18 mouse cellular contexts compared by ENCODE assay signal in genomic region chr8:128489351-128489750, GRCm38 (mm10).
DNase-seq lines count a peak whose midpoint lies in the region; ATAC-seq lines count a peak whose summit lies in the region.
"Had no signal": no experiment of that assay in that cellular context is flagged by ENCODE, and none has a peak within 500 bp of the region (broad histone marks: within the 10 kb centered on the region; RNA-seq: fewer than 3 reads in every experiment).

No protein-coding gene starts in this region.

- no peaks in the 10 kb centered on the region for H3K27me3 ChIP-seq in kidney, embryonic 14.5 days (ENCODE audit: control insufficient read depth, insufficient read depth, low read length)
- no peaks in the 10 kb centered on the region for H3K27me3 ChIP-seq in liver, embryonic 13.5 days
- H3K27me3 ChIP-seq in midbrain, embryonic 10.5 days (ENCODE audit: low read depth, poor library complexity, severe bottlenecking): peaks cover 27% of the 10 kb centered on the region; the same call in 1 of the 2 replicates
- H3K27me3 ChIP-seq in forebrain, embryonic 13.5 days: peaks cover 17% of the 10 kb centered on the region; the same call in 1 of the 2 replicates
- H3K27me3 ChIP-seq: embryonic facial prominence, embryonic 12.5 days; lung, embryonic 15.5 days; Patski had no signal

- no peak overlapping the region for H3K9ac ChIP-seq in kidney, embryonic 14.5 days (ENCODE audit: low read depth, low read length)
- no peak overlapping the region for H3K9ac ChIP-seq in liver, embryonic 13.5 days
- no peak overlapping the region for H3K9ac ChIP-seq in forebrain, embryonic 13.5 days
- H3K9ac ChIP-seq: embryonic facial prominence, embryonic 12.5 days; lung, embryonic 15.5 days had no signal

- peaks cover 41% of the 10 kb centered on the region for H3K4me1 ChIP-seq in kidney, embryonic 14.5 days (ENCODE audit: control insufficient read depth, insufficient read depth, low read length)
- peaks cover 12% of the 10 kb centered on the region for H3K4me1 ChIP-seq in liver, embryonic 13.5 days (replicated peaks)
- peaks cover 37% of the 10 kb centered on the region for H3K4me1 ChIP-seq in midbrain, embryonic 10.5 days
- H3K4me1 ChIP-seq in forebrain, embryonic 13.5 days: peaks cover 14% of the 10 kb centered on the region

- H3K4me2 ChIP-seq in kidney, embryonic 14.5 days (replicated peaks; ENCODE audit: low read depth, low read length): no peak overlapping the region
- H3K4me2 ChIP-seq in liver, embryonic 13.5 days: no peak overlapping the region
- no peak overlapping the region for H3K4me2 ChIP-seq in forebrain, embryonic 13.5 days
- H3K4me2 ChIP-seq: embryonic facial prominence, embryonic 12.5 days; lung, embryonic 15.5 days had no signal

- peak; percentile 11 for DNase-seq in embryo, embryonic 10.5 days (ENCODE audit: low spot score)
- no peak for DNase-seq in embryo, embryonic 11 days
- DNase-seq in kidney, adult 11 months: no peak
- peak; percentile 36 for DNase-seq in CD4-positive helper T cell, adult 2 months (ENCODE audit: low read depth, low spot score)
- no peak for DNase-seq in liver, embryonic 13.5 days
- DNase-seq in midbrain, embryonic 10.5 days (ENCODE audit: low spot score): no peak
- DNase-seq: cerebellum, postnatal 14 days; gastrocnemius, postnatal 36 days; heart, postnatal 4 days; layer of hippocampus, postnatal 36 days; left cerebral cortex, postnatal 4 days; right cerebral cortex, postnatal 25 days; thymus, postnatal 4 days had no signal

- no peak for ATAC-seq in kidney, embryonic 14.5 days (ENCODE audit: low FRiP score, low TSS enrichment)
- no peak for ATAC-seq in liver, embryonic 13.5 days (ENCODE audit: low read depth)
- ATAC-seq in forebrain, embryonic 13.5 days: no peak

- H3K4me3 ChIP-seq in kidney, embryonic 14.5 days (ENCODE audit: low read length): no peak overlapping the region
- H3K4me3 ChIP-seq in liver, embryonic 13.5 days (replicated peaks): no peak overlapping the region
- no peak overlapping the region for H3K4me3 ChIP-seq in midbrain, embryonic 10.5 days
- H3K4me3 ChIP-seq in forebrain, embryonic 13.5 days: no peak overlapping the region
- H3K4me3 ChIP-seq: embryonic facial prominence, embryonic 12.5 days; lung, embryonic 15.5 days had no signal

- WGBS in kidney, embryonic 14.5 days: 60% methylated on average over 1 of the region's 1 CpGs
- WGBS in liver, embryonic 13.5 days (ENCODE audit: insufficient replicate concordance): 61% methylated on average over 1 of the region's 1 CpGs
- 98% methylated on average over 1 of the region's 1 CpGs for WGBS in midbrain, embryonic 10.5 days
- 90% methylated on average over 1 of the region's 1 CpGs for WGBS in forebrain, embryonic 13.5 days

- H3K27ac ChIP-seq in kidney, embryonic 14.5 days (ENCODE audit: low read depth, low read length): peak overlapping the region; percentile 76; the same call in 1 of the 2 replicates
- peak overlapping the region; percentile 75 for H3K27ac ChIP-seq in liver, embryonic 13.5 days
- H3K27ac ChIP-seq in midbrain, embryonic 10.5 days (replicated peaks): no peak overlapping the region
- H3K27ac ChIP-seq in forebrain, embryonic 13.5 days: no peak overlapping the region
- H3K27ac ChIP-seq: embryonic facial prominence, embryonic 12.5 days had no signal

- no peaks in the 10 kb centered on the region for H3K9me3 ChIP-seq in kidney, embryonic 14.5 days (ENCODE audit: control insufficient read depth, low read length)
- no peaks in the 10 kb centered on the region for H3K9me3 ChIP-seq in liver, embryonic 13.5 days (replicated peaks)
- H3K9me3 ChIP-seq in midbrain, embryonic 10.5 days (replicated peaks): no peaks in the 10 kb centered on the region
- no peaks in the 10 kb centered on the region for H3K9me3 ChIP-seq in forebrain, embryonic 13.5 days (replicated peaks)
- H3K9me3 ChIP-seq: embryonic facial prominence, embryonic 12.5 days; lung, embryonic 15.5 days had no signal

- H3K36me3 ChIP-seq in kidney, embryonic 14.5 days (ENCODE audit: control insufficient read depth, insufficient read depth, low read length): peaks cover 11% of the 10 kb centered on the region
- H3K36me3 ChIP-seq in liver, embryonic 13.5 days: no peaks in the 10 kb centered on the region
- H3K36me3 ChIP-seq in midbrain, embryonic 10.5 days: no peaks in the 10 kb centered on the region
- H3K36me3 ChIP-seq in forebrain, embryonic 13.5 days (ENCODE audit: poor library complexity, severe bottlenecking): no peaks in the 10 kb centered on the region
- H3K36me3 ChIP-seq: embryonic facial prominence, embryonic 12.5 days had no signal

Comparison
In these comparisons a context has a peak if more than half of its experiments do, and no peak if none do; other contexts are left out.
1. DNase-seq: peak in embryo, embryonic 10.5 days (single experiment) and CD4-positive helper T cell, adult 2 months (single experiment); none in embryo, embryonic 11 days (single experiment), kidney, adult 11 months (single experiment), liver, embryonic 13.5 days (single experiment) and midbrain, embryonic 10.5 days (single experiment).
2. H3K27ac ChIP-seq: peak in kidney, embryonic 14.5 days (single experiment) and liver, embryonic 13.5 days (single experiment); none in midbrain, embryonic 10.5 days (single experiment) and forebrain, embryonic 13.5 days (single experiment).